Mouse (Mus musculus): ENCODE data around the gene Sgsm1. TPM values are rescaled to one million over a fixed set of nuclear protein-coding genes. Genes with fewer than 3 reads are reported as not detected.
A peak's percentile ranks its signal among the peaks of the same experiment; 100 is the strongest.

Gene Sgsm1
- polyA plus RNA-seq, 1 experiment from 2014 or later, result 3.2 TPM

GRCm38 (mm10) chr5:113225271-113225670, 85.3 kb downstream of the Sgsm1 start:
- 48% methylated on average over 10 of the region's 10 CpGs for WGBS
- H3K27ac ChIP-seq (replicated peaks), result no peak overlapping the region

GRCm38 (mm10) chr5:113223888-113224287, 86.7 kb downstream of the Sgsm1 start:
- Histone ChIP-seq H3K27ac (replicated peaks) (0 out of 2 replicates have a peak overlapping the region, but pooled peaks have one; percentile 18), H3K9ac (ENCODE audit: low read length) (no peak overlapping the region), H3K4me1 (replicated peaks; ENCODE audit: control insufficient read depth, insufficient read depth) (no peaks in the 10 kb centered on the region), H3K4me2 (replicated peaks; ENCODE audit: low read depth) (no peak overlapping the region), H3K9me3 (ENCODE audit: control insufficient read depth, low read length) (no peaks in the 10 kb centered on the region), H3K4me3 (ENCODE audit: low read depth, low read length) (no peak overlapping the region), H3K27me3 (ENCODE audit: control insufficient read depth, insufficient read depth, low read length) (no peaks in the 10 kb centered on the region), H3K36me3 (ENCODE audit: control insufficient read depth, insufficient read depth, low read length) (no peaks in the 10 kb centered on the region)
- ATAC-seq (ENCODE audit: low FRiP score, low TSS enrichment) (no peak), DNase-seq (ENCODE audit: low spot score) (no peak)
- WGBS, result 42% methylated on average over 4 of the region's 4 CpGs
- no peak for TF ChIP-seq CTCF (IDR thresholded peaks at IDR 0.05; ENCODE audit: low read depth)
- TF ChIP-seq EP300 (optimal IDR thresholded peaks at IDR 0.05), result no peak

More at GRCm38 (mm10) chr5:113225271-113225670, 85.3 kb downstream of the Sgsm1 start:
- Histone ChIP-seq H3K9ac (ENCODE audit: low read length) (no peak overlapping the region), H3K4me1 (replicated peaks; ENCODE audit: control insufficient read depth, insufficient read depth) (no peaks in the 10 kb centered on the region), H3K36me3 (ENCODE audit: control insufficient read depth, insufficient read depth, low read length) (no peaks in the 10 kb centered on the region), H3K27me3 (ENCODE audit: control insufficient read depth, insufficient read depth, low read length) (no peaks in the 10 kb centered on the region), H3K9me3 (ENCODE audit: control insufficient read depth, low read length) (no peaks in the 10 kb centered on the region), H3K4me2 (replicated peaks; ENCODE audit: low read depth) (no peak overlapping the region), H3K4me3 (ENCODE audit: low read depth, low read length) (no peak overlapping the region)
- no peak for ATAC-seq (ENCODE audit: low FRiP score, low TSS enrichment)
- no peak for TF ChIP-seq EP300 (optimal IDR thresholded peaks at IDR 0.05)
- no peak for TF ChIP-seq CTCF (IDR thresholded peaks at IDR 0.05; ENCODE audit: low read depth)
- no peak for DNase-seq (ENCODE audit: low spot score)

DNA sequence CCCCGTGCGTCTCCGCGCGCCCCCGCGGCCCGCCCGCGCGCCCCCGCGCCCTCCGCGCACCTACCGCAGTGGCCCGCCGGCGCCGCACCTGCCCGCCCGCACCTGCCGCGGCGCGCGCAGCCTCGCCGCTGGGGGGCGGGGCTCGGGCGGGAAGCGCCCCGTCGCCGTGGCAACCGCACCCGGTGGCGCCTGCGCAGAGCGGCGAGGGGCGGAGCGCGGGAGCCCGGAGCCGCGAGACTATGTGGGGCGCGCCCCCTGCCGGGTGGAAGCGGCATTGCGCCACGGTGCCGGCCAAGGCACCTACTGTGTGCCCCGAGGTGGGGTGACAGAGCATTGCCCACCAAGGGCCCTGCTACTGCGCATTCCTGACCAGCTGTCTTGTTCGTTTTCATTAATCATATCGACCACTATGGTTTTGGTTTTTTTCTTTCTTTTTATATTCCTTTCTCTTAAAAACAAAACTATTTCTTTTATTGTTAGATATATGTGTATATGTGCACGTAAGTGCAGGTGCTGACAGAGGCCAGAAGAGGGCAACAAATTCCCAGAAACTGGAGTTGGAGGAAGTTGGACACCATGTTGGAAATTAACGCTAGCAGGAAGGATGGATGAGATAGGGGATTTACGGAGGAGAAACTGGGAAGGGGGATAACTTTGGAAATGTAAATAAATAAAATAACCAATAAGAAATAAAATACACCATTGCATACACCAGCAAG, 89.3 kb downstream of the Sgsm1 start, which contains the start of gene 2900026A02Rik:
2900026A02Rik (minus strand) TSS at position 90 of the 719 bp plus-strand sequence.
- DNase-seq (ENCODE audit: low spot score), result peak; percentile 84
- 10% methylated on average over 47 of the region's 62 CpGs for WGBS

GRCm38 (mm10) chr5:113220383-113221146, 90.0 kb downstream of the Sgsm1 start:
- TF ChIP-seq CTCF (IDR thresholded peaks at IDR 0.05; ENCODE audit: low read depth), result peak; percentile 9; the same call in 1 of the 2 replicates
- TF ChIP-seq EP300 (optimal IDR thresholded peaks at IDR 0.05), result no peak
- Histone ChIP-seq H3K9me3 (ENCODE audit: control insufficient read depth, low read length) (no peaks in the 10 kb centered on the region), H3K4me2 (replicated peaks; ENCODE audit: low read depth) (peak overlapping the region; percentile 94), H3K27me3 (ENCODE audit: control insufficient read depth, insufficient read depth, low read length) (no peaks in the 10 kb centered on the region), H3K27ac (replicated peaks) (peak overlapping the region; percentile 73), H3K9ac (ENCODE audit: low read length) (peak overlapping the region; percentile 80), H3K36me3 (ENCODE audit: control insufficient read depth, insufficient read depth, low read length) (no peaks in the 10 kb centered on the region), H3K4me1 (replicated peaks; ENCODE audit: control insufficient read depth, insufficient read depth) (0 out of 2 replicates have a peak, but pooled peaks cover 3% of the 10 kb centered on the region), H3K4me3 (ENCODE audit: low read depth, low read length) (peak overlapping the region; percentile 77)
- peak; percentile 78 for DNase-seq (ENCODE audit: low spot score)
- ATAC-seq (ENCODE audit: low FRiP score, low TSS enrichment), result peak; percentile 50
- 5% methylated on average over 55 of the region's 64 CpGs for WGBS

More for the DNA sequence above, 89.3 kb downstream of the Sgsm1 start, which contains the start of gene 2900026A02Rik:
- peak within 1 kb of the TSS; percentile 94 for H3K4me2 ChIP-seq (replicated peaks; ENCODE audit: low read depth)
- H3K36me3 ChIP-seq (ENCODE audit: control insufficient read depth, insufficient read depth, low read length), result no peaks in the 10 kb centered on the region
- no peaks in the 10 kb centered on the region for H3K9me3 ChIP-seq (ENCODE audit: control insufficient read depth, low read length)
- peak; percentile 34; the same call in 1 of the 2 replicates for ATAC-seq (ENCODE audit: low FRiP score, low TSS enrichment)
- H3K4me1 ChIP-seq (replicated peaks; ENCODE audit: control insufficient read depth, insufficient read depth), result 0 out of 2 replicates have a peak, but pooled peaks cover 3% of the 10 kb centered on the region
- peak within 1 kb of the TSS; percentile 73 for H3K27ac ChIP-seq (replicated peaks)
- peak within 1 kb of the TSS; percentile 77 for H3K4me3 ChIP-seq (ENCODE audit: low read depth, low read length)
- H3K27me3 ChIP-seq (ENCODE audit: control insufficient read depth, insufficient read depth, low read length), result no peaks in the 10 kb centered on the region
- TF ChIP-seq EP300 (optimal IDR thresholded peaks at IDR 0.05) (no peak), CTCF (IDR thresholded peaks at IDR 0.05; ENCODE audit: low read depth) (peak; percentile 82)
- H3K9ac ChIP-seq (ENCODE audit: low read length), result peak within 1 kb of the TSS; percentile 80

DNA sequence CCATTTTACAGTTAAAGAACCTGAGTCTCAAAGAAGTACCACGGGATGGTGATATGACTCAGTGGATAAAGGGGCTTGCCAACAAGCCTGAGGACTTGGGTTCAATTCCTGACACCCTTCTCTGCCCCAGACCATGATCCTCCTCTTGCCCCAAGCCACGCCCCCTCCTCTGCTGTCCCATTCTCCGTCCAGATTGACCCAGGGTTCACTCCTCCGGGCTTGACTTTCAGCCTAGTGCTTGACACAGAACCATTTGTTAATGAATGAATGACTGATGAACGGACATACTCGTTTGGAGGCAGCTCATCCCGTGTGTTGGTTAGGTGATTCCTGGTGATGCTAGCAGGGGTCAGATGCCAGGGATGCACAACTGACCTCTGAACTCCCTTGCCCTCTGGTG, 90.7 kb downstream of the Sgsm1 start:
- H3K27ac ChIP-seq (replicated peaks), result peak overlapping the region; percentile 73
- DNase-seq (ENCODE audit: low spot score), result no peak
- H3K4me3 ChIP-seq (ENCODE audit: low read depth, low read length), result no peak overlapping the region; the same call in 1 of the 2 replicates
- no peak for ATAC-seq (ENCODE audit: low FRiP score, low TSS enrichment)
- peak overlapping the region; percentile 94 for H3K4me2 ChIP-seq (replicated peaks; ENCODE audit: low read depth)
- H3K9me3 ChIP-seq (ENCODE audit: control insufficient read depth, low read length), result no peaks in the 10 kb centered on the region
- WGBS, result 41% methylated on average over 7 of the region's 7 CpGs
- no peaks in the 10 kb centered on the region for H3K36me3 ChIP-seq (ENCODE audit: control insufficient read depth, insufficient read depth, low read length)
- 0 out of 2 replicates have a peak, but pooled peaks cover 3% of the 10 kb centered on the region for H3K4me1 ChIP-seq (replicated peaks; ENCODE audit: control insufficient read depth, insufficient read depth)
- no peak overlapping the region for H3K9ac ChIP-seq (ENCODE audit: low read length)
- TF ChIP-seq EP300 (optimal IDR thresholded peaks at IDR 0.05), result no peak
- no peak for TF ChIP-seq CTCF (IDR thresholded peaks at IDR 0.05; ENCODE audit: low read depth)
- no peaks in the 10 kb centered on the region for H3K27me3 ChIP-seq (ENCODE audit: control insufficient read depth, insufficient read depth, low read length)

Measured in stomach, postnatal 0 days (tissue).